Mouse (Mus musculus): ENCODE data around the gene Negr1.

DNA sequence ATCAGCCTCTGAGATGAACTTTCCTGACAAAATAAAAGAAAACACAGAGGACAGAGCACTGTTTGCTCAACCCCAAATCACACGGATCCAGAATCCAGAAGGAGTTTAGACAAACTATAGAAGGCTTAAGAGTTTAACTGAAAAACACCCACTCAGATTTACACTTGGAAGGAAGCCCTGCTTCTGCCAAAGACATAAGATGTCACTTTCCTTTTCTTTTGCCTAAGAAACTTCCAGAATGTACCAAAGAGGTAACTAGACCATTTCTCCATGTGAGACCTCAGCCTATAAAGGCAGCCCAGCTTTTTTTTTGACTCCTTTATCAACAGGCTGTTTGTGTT is 518.3 kb downstream of the Negr1 start:
- TF ChIP-seq USF1 (IDR thresholded peaks at IDR 0.05; ENCODE audit: low read depth, low read length) (no peak), HCFC1 (IDR thresholded peaks at IDR 0.05; ENCODE audit: low read depth, low read length) (no peak), ZKSCAN1 (IDR thresholded peaks at IDR 0.05; ENCODE audit: borderline replicate concordance, low read depth, low read length) (no peak), CTCF (conservative IDR thresholded peaks at IDR 0.05 in 1 of 2, IDR thresholded peaks at IDR 0.05 in 1 of 2; ENCODE audit: low read depth in 2 of 2, low read length in 2 of 2) (no peak), NRF1 (IDR thresholded peaks at IDR 0.05; ENCODE audit: low read depth, low read length) (no peak), POLR2A (IDR thresholded peaks at IDR 0.05; ENCODE audit: low read depth, low read length) (no peak), RAD21 (IDR thresholded peaks at IDR 0.05; ENCODE audit: low read depth, low read length) (no peak), SIN3A (IDR thresholded peaks at IDR 0.05; ENCODE audit: low read length) (no peak), MYC (IDR thresholded peaks at IDR 0.05; ENCODE audit: low read depth, low read length) (no peak), EP300 (IDR thresholded peaks at IDR 0.05; ENCODE audit: low read length) (no peak), GABPA (IDR thresholded peaks at IDR 0.05; ENCODE audit: insufficient replicate concordance, low read depth, low read length) (no peak), MEF2A (IDR thresholded peaks at IDR 0.05; ENCODE audit: borderline replicate concordance, low read depth, low read length) (no peak), NELFE (IDR thresholded peaks at IDR 0.05; ENCODE audit: low read depth, low read length) (no peak), SMC3 (IDR thresholded peaks at IDR 0.05; ENCODE audit: low read depth, low read length) (no peak)
